Mouse (Mus musculus) spleen, postnatal 4 days (tissue): Measurements from ENCODE around the gene Cacnb4.

Experiments
- DNase-seq, 2 experiments: peaks; one replicate each; pipeline ENCODE4 v3.0.0; 2022; ENCODE audit warnings: low spot score in 2 of 2

The Cacnb4 gene

DNA sequence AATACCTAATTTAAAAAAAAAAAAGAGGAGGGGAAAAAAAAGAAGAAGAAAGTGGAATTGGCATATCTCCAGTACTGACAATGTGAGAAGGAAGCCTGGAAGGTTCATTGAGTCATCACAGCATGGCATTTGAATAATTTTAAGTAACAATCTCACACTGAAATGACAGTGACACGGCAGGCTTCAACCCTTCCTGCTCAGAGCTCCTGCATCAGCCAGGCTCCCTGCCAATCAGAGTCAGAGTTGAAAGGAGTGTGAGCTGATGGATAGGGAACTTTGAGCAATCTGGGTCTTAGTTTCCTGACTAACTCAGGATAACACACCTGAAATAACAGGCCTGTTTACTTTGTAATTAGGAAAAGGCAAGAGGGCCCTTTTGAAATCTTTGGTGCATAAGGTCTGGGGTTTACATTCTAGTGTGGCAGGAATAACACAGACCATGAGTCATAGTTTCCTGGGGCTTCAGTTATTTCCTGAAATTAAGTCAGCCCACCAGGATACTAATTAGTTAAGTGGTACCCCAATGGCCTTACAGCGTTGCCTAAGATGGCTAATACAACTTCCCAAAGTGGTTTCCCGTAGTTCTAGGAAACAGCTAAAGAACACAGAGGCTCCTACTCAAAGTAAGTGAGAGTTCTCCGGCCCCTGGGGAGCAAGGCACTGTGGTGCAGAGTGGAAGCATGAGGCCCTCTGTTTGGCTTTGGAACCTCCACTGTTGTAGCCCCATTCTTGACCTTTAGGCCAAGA is 204.9 kb downstream of the Cacnb4 start:
- no peak for DNase-seq

GRCm38 (mm10) chr2:52470044-52470560 is 206.5 kb downstream of the Cacnb4 start:
- DNase-seq = no peak

DNA sequence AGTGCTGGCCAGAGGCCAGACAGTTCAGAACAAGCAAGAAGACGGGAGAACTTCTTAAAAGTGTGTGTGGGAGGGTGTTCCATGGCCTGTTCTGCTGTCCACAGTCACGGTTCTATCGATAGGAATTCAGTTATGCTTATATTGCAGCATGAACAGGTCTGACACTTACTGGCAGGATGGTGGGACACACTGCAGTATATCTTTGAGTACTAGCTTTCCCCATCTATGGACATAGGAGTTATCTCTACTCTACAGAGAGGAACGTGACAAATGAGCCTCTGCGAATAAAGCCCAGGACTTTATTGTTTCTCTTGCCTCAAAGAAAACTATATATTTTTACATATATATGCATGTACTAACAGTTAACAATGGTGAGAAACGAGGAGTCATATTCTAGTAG is 209.0 kb downstream of the Cacnb4 start:
- DNase-seq = no peak

DNA sequence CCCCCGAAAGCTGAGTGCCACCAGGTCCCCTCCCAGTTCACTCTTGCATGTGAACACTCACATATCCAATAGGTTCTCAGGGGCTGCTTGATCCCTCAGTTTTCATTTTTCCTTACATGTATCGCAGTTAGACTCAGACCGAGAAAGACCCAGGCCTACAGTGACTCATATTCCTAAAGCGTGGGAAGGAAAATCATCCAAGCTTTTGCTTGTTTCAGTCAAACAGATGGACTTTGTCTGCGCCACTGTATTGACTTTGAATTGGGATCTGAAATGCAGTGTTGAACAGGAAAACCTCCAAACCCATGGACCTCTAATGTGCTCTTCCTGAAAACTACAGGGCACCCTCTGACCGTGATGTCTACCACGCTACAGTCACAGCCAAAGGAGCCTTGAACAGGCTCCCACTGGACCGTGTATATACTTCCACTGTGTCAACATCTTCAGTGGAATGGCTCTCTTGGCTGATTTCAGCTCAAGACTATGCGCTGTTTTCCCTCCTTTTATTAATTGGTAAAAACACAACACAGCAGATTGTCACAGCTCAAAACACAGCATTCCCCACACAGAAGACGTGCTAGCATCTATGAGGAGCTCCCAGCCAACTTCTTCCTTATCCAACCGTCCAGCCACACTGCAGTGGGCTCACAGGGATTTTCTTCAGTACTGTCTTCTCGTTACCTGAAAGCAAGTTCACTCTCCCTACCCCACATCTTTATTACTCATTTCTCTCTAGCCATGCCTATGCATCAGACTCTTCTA is 215.2 kb downstream of the Cacnb4 start:
- DNase-seq = no peak

DNA sequence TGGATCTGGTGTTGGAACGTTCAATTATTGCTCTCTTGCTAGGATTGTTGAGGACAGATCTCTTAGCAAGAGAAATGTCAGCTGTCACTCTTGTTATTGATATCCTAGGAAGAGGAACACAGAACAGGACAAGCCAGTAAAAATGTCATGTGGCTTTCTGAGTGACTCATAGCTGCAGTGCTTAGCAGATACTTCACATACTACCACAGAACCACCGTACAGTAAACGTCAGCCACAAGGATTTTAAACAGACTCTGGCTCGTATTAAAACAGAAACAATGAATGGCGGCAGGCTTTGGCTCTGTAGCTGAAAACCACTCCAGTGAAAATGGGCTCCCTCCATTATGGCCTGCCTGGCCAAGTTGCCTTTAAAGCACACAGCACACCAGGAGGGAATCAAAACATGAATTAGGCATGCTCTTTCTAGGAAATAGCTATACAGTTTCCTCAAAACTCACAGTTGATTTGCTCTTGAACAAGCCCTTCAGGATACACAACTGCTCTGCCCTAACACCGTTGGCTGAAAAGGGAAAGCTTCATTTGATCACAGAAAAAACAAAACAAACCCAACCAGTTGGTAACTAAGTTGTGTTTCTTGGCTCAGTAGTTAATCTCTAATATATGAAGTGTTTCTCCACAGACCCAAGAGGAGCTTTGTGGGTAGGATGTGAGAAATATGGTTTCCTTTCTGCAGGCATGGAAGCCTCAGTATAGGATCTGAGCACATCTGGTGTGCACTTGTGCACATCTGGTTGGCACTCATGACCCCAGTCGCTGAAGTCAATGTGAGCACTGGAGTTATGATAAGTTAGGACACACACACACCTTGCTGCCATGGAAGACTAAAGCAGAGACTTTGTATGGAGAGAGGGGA is 220.8 kb downstream of the Cacnb4 start:
- no peak for DNase-seq

DNA sequence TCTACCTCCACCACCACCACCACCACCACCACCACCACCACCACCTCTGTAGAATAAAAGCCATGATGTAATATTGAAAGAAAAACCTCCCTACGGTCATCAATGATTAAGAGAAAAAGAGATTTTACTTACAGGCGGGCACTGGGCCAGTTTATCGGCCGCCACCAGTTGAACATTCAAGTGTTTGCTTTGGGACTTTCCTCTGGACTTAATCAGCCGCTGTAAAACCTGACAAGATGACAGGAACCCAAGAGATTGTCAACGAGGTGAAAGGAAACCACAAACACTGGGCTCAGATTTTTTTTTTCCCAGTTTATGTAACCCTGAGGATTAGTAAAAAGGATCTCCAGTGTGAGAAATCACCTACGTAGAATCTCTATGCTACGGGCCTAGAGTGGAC is 226.8 kb downstream of the Cacnb4 start:
- DNase-seq = no peak

GRCm38 (mm10) chr2:52448916-52449315 is 227.7 kb downstream of the Cacnb4 start:
- DNase-seq = no peak

- DNase-seq = no peak
Measured at GRCm38 (mm10) chr2:52446648-52447047, 230.0 kb downstream of the Cacnb4 start.

DNA sequence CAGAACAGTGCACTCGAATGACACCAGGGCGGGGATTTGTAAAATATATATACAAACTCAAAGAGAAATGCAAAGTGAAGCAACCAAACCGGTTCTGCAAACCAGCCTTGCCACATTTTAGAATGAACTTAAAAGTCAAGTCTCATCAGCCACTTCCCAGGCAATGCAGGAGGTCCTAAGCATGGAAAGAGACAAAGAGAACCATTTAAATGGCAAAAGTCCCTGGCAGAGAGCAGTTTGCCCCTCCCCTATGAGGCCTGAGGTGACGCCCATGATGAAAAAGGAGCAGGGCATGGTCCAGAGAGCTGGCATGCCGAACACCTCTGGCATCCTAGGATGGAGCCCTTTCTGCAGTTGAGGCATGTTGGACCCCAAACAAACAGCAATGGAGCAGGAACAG is 234.5 kb downstream of the Cacnb4 start:
- no peak for DNase-seq

GRCm38 (mm10) chr2:52440420-52441015 is 236.1 kb downstream of the Cacnb4 start:
- DNase-seq = no peak

DNA sequence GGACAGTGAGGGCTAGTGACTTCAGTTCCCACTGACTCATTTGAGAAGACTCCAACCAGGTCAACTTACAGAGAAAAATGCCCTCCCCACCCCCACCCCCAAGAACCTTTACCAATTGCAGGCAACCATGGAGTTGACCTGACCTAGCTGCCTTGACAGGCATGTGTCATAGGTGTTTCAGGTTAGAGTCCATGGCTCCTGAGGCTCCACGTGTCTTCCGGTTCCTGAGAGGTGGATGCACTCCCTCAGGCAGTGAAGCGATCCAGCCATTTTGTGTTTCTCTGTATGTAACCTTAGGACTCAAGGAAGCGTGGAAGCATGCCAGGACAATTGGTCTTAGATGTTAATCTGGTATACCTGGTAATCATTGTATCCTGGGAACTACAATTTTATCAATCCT is 238.2 kb downstream of the Cacnb4 start:
- DNase-seq = no peak

- no peak for DNase-seq
Measured at GRCm38 (mm10) chr2:52438013-52438412, 238.6 kb downstream of the Cacnb4 start.

- DNase-seq = no peak
Measured at GRCm38 (mm10) chr2:52435919-52436632, 240.6 kb downstream of the Cacnb4 start.

GRCm38 (mm10) chr2:52433365-52433764 is 243.3 kb downstream of the Cacnb4 start:
- no peak for DNase-seq

GRCm38 (mm10) chr2:52427383-52427782 is 249.2 kb downstream of the Cacnb4 start:
- no peak for DNase-seq

GRCm38 (mm10) chr2:52426041-52426440 is 250.6 kb downstream of the Cacnb4 start:
- no peak for DNase-seq

DNA sequence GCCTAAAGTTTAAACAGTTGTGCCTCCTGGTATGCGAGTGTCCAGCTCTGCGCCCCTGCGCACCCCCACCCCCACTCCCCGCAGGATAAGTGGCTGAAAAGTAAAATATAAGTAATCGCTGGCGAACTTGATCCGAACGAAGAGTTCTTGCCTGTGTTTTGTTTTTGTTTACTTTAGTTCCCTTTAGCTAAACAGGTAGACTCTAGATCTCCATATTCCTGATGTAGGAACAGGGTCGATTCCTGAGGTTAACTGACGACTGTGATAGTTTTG is 251.2 kb downstream of the Cacnb4 start:
- no peak for DNase-seq

- DNase-seq = peak; percentile 96 to 100
Measured at GRCm38 (mm10) chr2:52424747-52425522, 251.7 kb downstream of the Cacnb4 start, which contains the start of gene Arl5a. TSS of gene Arl5a (minus strand) at chr2:52424901.

- peak; percentile 53 to 81 for DNase-seq
Measured at GRCm38 (mm10) chr2:52424248-52424728, 252.3 kb downstream of the Cacnb4 start.

GRCm38 (mm10) chr2:52423611-52424247 is 252.9 kb downstream of the Cacnb4 start:
- DNase-seq = no peak
